Mouse (Mus musculus): ENCODE results near the gene Ddt. TPM values are rescaled to one million over a fixed set of nuclear protein-coding genes. Genes with fewer than 3 reads are reported as not detected.

Gene Ddt
- polyA plus RNA-seq (2017; shearing (Covaris generic)) = 40.4 TPM

GRCm38 (mm10) chr10:75772795-75773664 is at the start of gene Ddt:
Gene Ddt (minus strand): TSS chr10:75773414.

DNA sequence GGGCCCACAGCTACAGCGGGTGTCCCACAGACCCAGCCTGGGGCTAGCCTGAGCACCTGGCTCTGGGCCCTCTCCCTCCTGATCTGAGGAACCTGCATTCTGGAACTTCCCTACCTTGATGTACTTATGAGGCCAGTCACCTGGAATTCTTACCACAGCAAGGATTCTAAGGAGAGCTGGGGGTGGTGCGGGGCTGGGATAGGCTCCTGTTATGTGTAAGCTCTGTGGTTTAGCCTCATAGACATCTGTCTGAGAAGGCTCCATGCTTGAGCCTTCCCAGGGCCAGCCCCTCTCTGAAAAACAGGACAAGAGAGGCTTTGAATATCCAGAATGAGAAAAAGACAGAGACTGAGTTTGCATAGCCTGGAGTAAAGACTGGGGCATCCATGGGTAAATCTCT is 49.2 kb upstream of the Ddt start, which contains the start of gene Gstt4:
TSS of gene Gstt4 (minus strand) at position 101 of the 400 bp plus-strand sequence.

GRCm38 (mm10) chr10:75798176-75798696 is 25.0 kb upstream of the Ddt start, which contains the start of gene Gstt1:
Gene Gstt1 (minus strand): TSS chr10:75798584.

DNA sequence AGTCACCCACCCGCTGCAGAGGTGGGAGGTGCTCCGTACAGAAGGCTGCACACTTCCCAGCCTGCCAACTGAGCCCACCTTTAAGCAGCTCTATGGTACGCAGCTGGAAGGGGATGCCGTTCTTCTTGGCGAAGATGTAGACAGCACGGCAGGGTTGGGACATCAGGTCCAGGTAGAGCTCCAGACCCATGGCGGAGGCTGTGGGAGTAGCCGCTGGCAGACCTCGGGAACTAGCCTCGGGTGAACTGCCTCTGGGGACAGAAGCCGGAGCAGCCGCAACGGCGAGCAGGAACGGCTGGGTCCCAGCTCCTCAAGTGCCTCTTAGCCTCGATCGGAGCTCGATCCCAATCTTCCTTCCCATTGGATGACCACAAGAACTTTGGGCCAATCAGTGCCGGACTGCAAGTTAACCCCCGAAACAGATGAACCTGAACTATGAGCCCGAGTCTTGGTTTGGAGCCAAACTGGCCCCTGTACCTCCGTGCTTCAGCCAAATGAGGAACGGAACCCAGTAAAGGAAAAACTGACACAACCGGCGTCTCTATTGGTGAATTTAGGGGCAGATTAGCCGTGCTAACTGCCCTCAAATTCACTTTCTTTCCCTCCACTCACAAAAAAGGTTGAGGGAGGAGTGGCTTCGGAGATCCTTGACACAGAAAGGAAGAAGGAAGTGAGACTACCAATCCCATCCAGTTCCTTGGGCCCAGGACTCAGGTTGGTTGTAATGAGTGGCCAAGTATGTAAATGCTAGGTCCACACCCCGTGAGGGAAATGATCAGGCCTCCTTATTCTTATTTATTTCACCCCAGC is 7.8 kb upstream of the Ddt start, which contains the start of the genes Gm20441 and Gstt3:
TSS of gene Gm20441 (minus strand) at position 186 of the 810 bp plus-strand sequence.
TSS of gene Gstt3 (minus strand) at position 646 of the 810 bp plus-strand sequence.

GRCm38 (mm10) chr10:75763682-75764518 is 9.3 kb downstream of the Ddt start, which contains the start of gene Cabin1:
Gene Cabin1 (minus strand): TSS chr10:75764341.

Other genes with a start within 250 kb of the Ddt start
- gene Lrrc75b, start 213.1 kb downstream of the Ddt start, polyA plus RNA-seq (2017; shearing (Covaris generic)) = 3.1 TPM
- 15.6 TPM for gene Ggt1, start 211.8 kb downstream of the Ddt start, polyA plus RNA-seq (2017; shearing (Covaris generic))
- 3.8 TPM for gene Ggt5, start 184.1 kb downstream of the Ddt start, polyA plus RNA-seq (2017; shearing (Covaris generic))
- gene Susd2, start 129.4 kb downstream of the Ddt start, polyA plus RNA-seq (2017; shearing (Covaris generic)) = 6.2 TPM
- gene Cabin1, start 9.1 kb downstream of the Ddt start, polyA plus RNA-seq (2017; shearing (Covaris generic)) = 45.6 TPM
- gene Gm20441, start 7.5 kb upstream of the Ddt start, polyA plus RNA-seq (2017; shearing (Covaris generic)) = not detected
- 2.7 TPM for gene Gstt3, start 8.0 kb upstream of the Ddt start, polyA plus RNA-seq (2017; shearing (Covaris generic))
- 0.38 TPM for gene Gstt1, start 25.2 kb upstream of the Ddt start, polyA plus RNA-seq (2017; shearing (Covaris generic))
- gene Gstt4, start 49.1 kb upstream of the Ddt start, polyA plus RNA-seq (2017; shearing (Covaris generic)) = not detected
- 37.6 TPM for gene Gstt2, start 64.0 kb upstream of the Ddt start, polyA plus RNA-seq (2017; shearing (Covaris generic))
- gene Mif, start 86.8 kb upstream of the Ddt start, polyA plus RNA-seq (2017; shearing (Covaris generic)) = 511 TPM
- gene Derl3, start 120.0 kb upstream of the Ddt start, polyA plus RNA-seq (2017; shearing (Covaris generic)) = 0.48 TPM
- 41.5 TPM for gene Smarcb1, start 148.2 kb upstream of the Ddt start, polyA plus RNA-seq (2017; shearing (Covaris generic))
- gene Chchd10, start 159.7 kb upstream of the Ddt start, polyA plus RNA-seq (2017; shearing (Covaris generic)) = 18.7 TPM
- 0.77 TPM for gene Mmp11, start 163.1 kb upstream of the Ddt start, polyA plus RNA-seq (2017; shearing (Covaris generic))
- gene Gm867, start 167.3 kb upstream of the Ddt start, polyA plus RNA-seq (2017; shearing (Covaris generic)) = not detected
- 1.3 TPM for gene Vpreb3, start 169.6 kb upstream of the Ddt start, polyA plus RNA-seq (2017; shearing (Covaris generic))
- 0.79 TPM for gene Gm5134, start 181.1 kb upstream of the Ddt start, polyA plus RNA-seq (2017; shearing (Covaris generic))